Mouse (Mus musculus): Measurements from ENCODE around the gene Pip4p1. TPM values are rescaled to one million over a fixed set of nuclear protein-coding genes. Genes with fewer than 3 reads are reported as not detected.
"Not testable (repeated sequence)": the region's sequence is repeated elsewhere in the genome, so short reads cannot be mapped to it uniquely, and the experiment has no call there.

Pip4p1 gene
- 38.3 and 42.7 TPM in 2 replicates for polyA plus RNA-seq (2015; fragmentation: Nextera tagmentation; extraction: Ambion mirVana)

- H3K9ac ChIP-seq (ENCODE audit: low read length) = peak within 1 kb of the TSS; percentile 98
- DNase-seq (ENCODE audit: low spot score) = peak; percentile 99
- peak; percentile 99 for ATAC-seq (ENCODE audit: low FRiP score, low TSS enrichment)
- H3K4me2 ChIP-seq (replicated peaks; ENCODE audit: low read depth) = peak within 1 kb of the TSS; percentile 79
- peak within 1 kb of the TSS; percentile 98 for H3K4me3 ChIP-seq (ENCODE audit: low read depth, low read length)
- TF ChIP-seq EP300 (optimal IDR thresholded peaks at IDR 0.05) = no peak
- peak; percentile 21; the same call in 1 of the 2 replicates for TF ChIP-seq CTCF (IDR thresholded peaks at IDR 0.05; ENCODE audit: low read depth)
- under 1% methylated on average over 52 of the region's 68 CpGs for WGBS
- peak within 1 kb of the TSS; percentile 98 for H3K27ac ChIP-seq (replicated peaks)
- no peaks in the 10 kb centered on the region for H3K9me3 ChIP-seq (ENCODE audit: control insufficient read depth, low read length)
- H3K36me3 ChIP-seq (ENCODE audit: control insufficient read depth, insufficient read depth, low read length) = peaks cover 14% of the 10 kb centered on the region
- H3K4me1 ChIP-seq (replicated peaks; ENCODE audit: control insufficient read depth, insufficient read depth) = no peaks in the 10 kb centered on the region
- no peaks in the 10 kb centered on the region for H3K27me3 ChIP-seq (ENCODE audit: control insufficient read depth, insufficient read depth, low read length)
These were observed at the start of gene Pip4p1, which contains the start of gene Pnp for GRCm38 (mm10) chr14:50930754-50931492. Gene Pip4p1 (minus strand): TSS chr14:50930856. Gene Pnp (plus strand): TSS chr14:50931082.

DNA sequence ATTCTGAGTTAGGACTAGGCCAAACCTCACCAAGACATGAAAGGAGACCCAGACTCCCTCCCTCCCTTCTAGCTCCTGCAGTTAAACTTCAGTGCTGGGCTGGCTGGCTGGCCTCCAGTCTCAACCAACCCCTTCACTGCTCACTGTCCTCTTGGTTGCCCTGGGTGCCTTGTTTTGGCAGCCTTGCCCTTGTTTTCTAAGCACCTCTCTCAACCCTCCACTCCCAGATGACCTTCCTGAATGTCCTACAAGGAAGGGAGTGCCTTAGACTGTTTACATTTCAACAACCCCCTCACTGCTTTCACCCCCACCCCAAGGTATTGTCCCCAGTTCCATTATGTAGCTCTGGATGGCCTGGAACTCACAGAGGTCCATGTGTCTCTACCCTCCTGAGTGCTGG lies 49.0 kb upstream of the Pip4p1 start:
- no peak overlapping the region for H3K9ac ChIP-seq (ENCODE audit: low read length)
- H3K9me3 ChIP-seq (ENCODE audit: control insufficient read depth, low read length) = no peaks in the 10 kb centered on the region
- no peaks in the 10 kb centered on the region for H3K4me1 ChIP-seq (replicated peaks; ENCODE audit: control insufficient read depth, insufficient read depth)
- H3K4me3 ChIP-seq (ENCODE audit: low read depth, low read length) = no peak overlapping the region
- no peak overlapping the region for H3K27ac ChIP-seq (replicated peaks)
- no peaks in the 10 kb centered on the region for H3K36me3 ChIP-seq (ENCODE audit: control insufficient read depth, insufficient read depth, low read length)
- DNase-seq (ENCODE audit: low spot score) (no peak), ATAC-seq (ENCODE audit: low FRiP score, low TSS enrichment) (no peak)
- TF ChIP-seq CTCF (IDR thresholded peaks at IDR 0.05; ENCODE audit: low read depth) (no peak), EP300 (optimal IDR thresholded peaks at IDR 0.05) (no peak)
- H3K4me2 ChIP-seq (replicated peaks; ENCODE audit: low read depth) = no peak overlapping the region
- H3K27me3 ChIP-seq (ENCODE audit: control insufficient read depth, insufficient read depth, low read length) = no peaks in the 10 kb centered on the region

- not testable (repeated sequence) for H3K4me3 ChIP-seq (ENCODE audit: low read depth, low read length); H3K27ac ChIP-seq (replicated peaks); ATAC-seq (ENCODE audit: low FRiP score, low TSS enrichment); DNase-seq (ENCODE audit: low spot score); H3K4me1 ChIP-seq (replicated peaks; ENCODE audit: control insufficient read depth, insufficient read depth); H3K9me3 ChIP-seq (ENCODE audit: control insufficient read depth, low read length); H3K9ac ChIP-seq (ENCODE audit: low read length); H3K36me3 ChIP-seq (ENCODE audit: control insufficient read depth, insufficient read depth, low read length); H3K4me2 ChIP-seq (replicated peaks; ENCODE audit: low read depth); H3K27me3 ChIP-seq (ENCODE audit: control insufficient read depth, insufficient read depth, low read length)
- 87% methylated on average over 6 of the region's 6 CpGs for WGBS
These were observed 47.8 kb upstream of the Pip4p1 start for GRCm38 (mm10) chr14:50978451-50978850.

DNA sequence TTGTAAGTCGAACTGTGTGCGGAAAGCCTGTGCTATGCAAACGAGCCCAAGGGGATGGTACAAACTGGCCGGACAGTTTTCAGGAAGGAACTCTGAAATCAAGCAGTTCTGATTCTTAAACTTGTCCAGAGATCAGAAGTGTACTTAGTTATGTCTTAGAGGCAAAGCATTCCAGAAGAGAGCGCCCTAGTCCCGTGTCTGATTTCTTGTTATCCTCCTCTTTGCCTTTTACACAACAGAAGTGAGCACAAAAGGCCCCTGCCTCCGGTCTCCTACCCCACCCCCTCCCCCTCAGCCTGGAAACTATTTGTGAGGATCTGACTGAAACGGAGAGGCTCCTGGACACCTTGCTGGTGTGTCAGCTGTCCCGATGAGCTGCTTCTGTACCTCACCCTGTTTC lies 46.0 kb upstream of the Pip4p1 start:
- DNase-seq (ENCODE audit: low spot score) (no peak), ATAC-seq (ENCODE audit: low FRiP score, low TSS enrichment) (no peak)
- Histone ChIP-seq H3K27ac (replicated peaks) (no peak overlapping the region), H3K4me3 (ENCODE audit: low read depth, low read length) (no peak overlapping the region), H3K4me2 (replicated peaks; ENCODE audit: low read depth) (no peak overlapping the region), H3K27me3 (ENCODE audit: control insufficient read depth, insufficient read depth, low read length) (no peaks in the 10 kb centered on the region), H3K9me3 (ENCODE audit: control insufficient read depth, low read length) (no peaks in the 10 kb centered on the region), H3K9ac (ENCODE audit: low read length) (no peak overlapping the region), H3K4me1 (replicated peaks; ENCODE audit: control insufficient read depth, insufficient read depth) (no peaks in the 10 kb centered on the region), H3K36me3 (ENCODE audit: control insufficient read depth, insufficient read depth, low read length) (no peaks in the 10 kb centered on the region)
- 23% methylated on average over 9 of the region's 9 CpGs for WGBS
- peak; percentile 57 for TF ChIP-seq CTCF (IDR thresholded peaks at IDR 0.05; ENCODE audit: low read depth)
- no peak for TF ChIP-seq EP300 (optimal IDR thresholded peaks at IDR 0.05)

DNA sequence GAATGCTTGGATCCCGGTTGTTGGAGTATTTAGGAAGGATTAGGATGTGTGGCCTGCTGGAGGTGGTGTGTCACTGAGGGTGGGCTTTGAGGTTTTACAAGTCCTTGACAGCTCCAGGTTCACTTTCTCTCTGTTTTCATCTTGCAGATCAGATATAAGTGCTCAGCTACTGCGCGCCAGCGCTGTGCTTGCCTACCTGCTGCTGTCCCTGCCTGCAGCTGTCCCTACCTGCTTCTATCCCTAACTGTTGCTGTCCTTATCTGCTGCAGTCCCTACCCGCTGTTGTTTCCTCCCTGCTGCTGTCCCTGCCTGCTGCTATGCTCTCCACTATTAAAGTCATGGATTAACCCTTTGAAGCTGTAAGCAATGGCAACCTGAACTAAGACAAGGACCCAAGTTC lies 44.3 kb upstream of the Pip4p1 start:
- H3K9ac ChIP-seq (ENCODE audit: low read length) = no peak overlapping the region
- no peaks in the 10 kb centered on the region for H3K4me1 ChIP-seq (replicated peaks; ENCODE audit: control insufficient read depth, insufficient read depth)
- H3K4me3 ChIP-seq (ENCODE audit: low read depth, low read length) = no peak overlapping the region
- ATAC-seq (ENCODE audit: low FRiP score, low TSS enrichment) = no peak
- H3K9me3 ChIP-seq (ENCODE audit: control insufficient read depth, low read length) = no peaks in the 10 kb centered on the region
- no peak overlapping the region for H3K27ac ChIP-seq (replicated peaks)
- no peaks in the 10 kb centered on the region for H3K36me3 ChIP-seq (ENCODE audit: control insufficient read depth, insufficient read depth, low read length)
- TF ChIP-seq EP300 (optimal IDR thresholded peaks at IDR 0.05) (no peak), CTCF (IDR thresholded peaks at IDR 0.05; ENCODE audit: low read depth) (no peak)
- no peak for DNase-seq (ENCODE audit: low spot score)
- 62% methylated on average over 5 of the region's 5 CpGs for WGBS
- no peaks in the 10 kb centered on the region for H3K27me3 ChIP-seq (ENCODE audit: control insufficient read depth, insufficient read depth, low read length)
- no peak overlapping the region for H3K4me2 ChIP-seq (replicated peaks; ENCODE audit: low read depth)

DNA sequence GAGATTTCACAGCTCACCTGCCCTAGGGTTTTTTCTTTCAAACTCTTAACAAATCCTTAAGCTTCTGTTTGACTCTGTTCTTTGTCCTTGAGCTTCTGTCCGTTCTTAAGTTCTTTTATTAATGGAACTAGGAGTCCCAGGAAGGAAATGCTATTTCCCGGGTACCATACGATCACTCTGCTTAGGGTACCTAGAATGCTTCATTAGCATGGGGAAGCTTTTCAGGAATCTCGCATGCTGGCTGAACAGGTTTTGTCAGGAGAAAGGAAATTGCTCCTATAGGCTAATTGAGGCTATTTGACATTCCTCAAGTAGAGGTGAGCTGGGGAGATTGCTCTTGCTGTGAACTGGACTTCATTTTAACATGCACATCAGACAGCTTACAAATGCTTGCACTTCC lies 43.0 kb upstream of the Pip4p1 start:
- H3K4me1 ChIP-seq (replicated peaks; ENCODE audit: control insufficient read depth, insufficient read depth) = no peaks in the 10 kb centered on the region
- DNase-seq (ENCODE audit: low spot score) = no peak
- no peaks in the 10 kb centered on the region for H3K27me3 ChIP-seq (ENCODE audit: control insufficient read depth, insufficient read depth, low read length)
- no peaks in the 10 kb centered on the region for H3K36me3 ChIP-seq (ENCODE audit: control insufficient read depth, insufficient read depth, low read length)
- WGBS = 36% methylated on average over 4 of the region's 4 CpGs
- TF ChIP-seq EP300 (optimal IDR thresholded peaks at IDR 0.05) = no peak
- TF ChIP-seq CTCF (IDR thresholded peaks at IDR 0.05; ENCODE audit: low read depth) = no peak
- H3K9me3 ChIP-seq (ENCODE audit: control insufficient read depth, low read length) = no peaks in the 10 kb centered on the region
- ATAC-seq (ENCODE audit: low FRiP score, low TSS enrichment) = no peak
- H3K4me3 ChIP-seq (ENCODE audit: low read depth, low read length) = no peak overlapping the region
- H3K4me2 ChIP-seq (replicated peaks; ENCODE audit: low read depth) = no peak overlapping the region
- no peak overlapping the region for H3K27ac ChIP-seq (replicated peaks)
- H3K9ac ChIP-seq (ENCODE audit: low read length) = no peak overlapping the region

- not testable (repeated sequence) for H3K4me2 ChIP-seq (replicated peaks; ENCODE audit: low read depth); H3K4me3 ChIP-seq (ENCODE audit: low read depth, low read length); ATAC-seq (ENCODE audit: low FRiP score, low TSS enrichment); H3K36me3 ChIP-seq (ENCODE audit: control insufficient read depth, insufficient read depth, low read length); H3K27me3 ChIP-seq (ENCODE audit: control insufficient read depth, insufficient read depth, low read length); DNase-seq (ENCODE audit: low spot score); H3K27ac ChIP-seq (replicated peaks); H3K9ac ChIP-seq (ENCODE audit: low read length); H3K4me1 ChIP-seq (replicated peaks; ENCODE audit: control insufficient read depth, insufficient read depth); H3K9me3 ChIP-seq (ENCODE audit: control insufficient read depth, low read length)
- WGBS = 94% methylated on average over 5 of the region's 5 CpGs
These were observed 42.4 kb upstream of the Pip4p1 start for GRCm38 (mm10) chr14:50973054-50973453.
